Mouse (Mus musculus) kidney, adult 2 months (tissue): ENCODE results near the gene Atf6b.

Source experiments
- CTCF ChIP-seq: fragments of 200-500 bp; conservative IDR thresholded peaks from 2 replicates; pipeline ENCODE4 v1.5.1; 2011; ENCODE audit warnings: low read depth, mild to moderate bottlenecking, control low read depth, low read length, moderate library complexity, mixed read lengths; ENCODE audit not compliant: insufficient read depth, insufficient read length
- POLR2A ChIP-seq: fragments of 200-500 bp; IDR thresholded peaks from one replicate; pipeline ENCODE4 v1.6.1; 2011; ENCODE audit warnings: low read depth, low read length, control low read depth

GRCm38 (mm10) chr17:34676671-34677070 is 29.7 kb downstream of the Atf6b start:
- TF ChIP-seq POLR2A (no peak), CTCF (no peak)
